Mouse (Mus musculus) CH12.LX (cell line): ENCODE data around the gene Zdhhc21. TPM values are rescaled to one million over a fixed set of nuclear protein-coding genes. Genes with fewer than 3 reads are reported as not detected.

Source experiments
- DNase-seq: peaks from one replicate; pipeline ENCODE4 v3.0.0-alpha.2; 2013; ENCODE audit errors: extremely low read depth
- H3K27ac ChIP-seq: 2 replicates; pipeline ENCODE4 v1.5.1; 2012; ENCODE audit warnings: low read depth, mild to moderate bottlenecking, control low read depth, moderate library complexity; ENCODE audit not compliant: insufficient read depth
- H3K27me3 ChIP-seq: replicated peaks from 2 replicates; pipeline ENCODE3; 2012; ENCODE audit warnings: inconsistent platforms
- H3K36me3 ChIP-seq, 2 experiments: replicated peaks in 1 of 2; 2 replicates each; pipeline versions ENCODE3 to v1.6.1; 2012; ENCODE audit warnings: inconsistent platforms in 1 of 2, low read length in 1 of 2, mild to moderate bottlenecking in 1 of 2, mixed read lengths in 1 of 2, moderate library complexity in 1 of 2; ENCODE audit not compliant: control insufficient read depth in 1 of 2, insufficient read depth in 1 of 2
- H3K4me1 ChIP-seq, 2 experiments: 2 replicates each; pipeline ENCODE4 v1.6.1; 2012; ENCODE audit warnings: inconsistent platforms in 1 of 2, moderate library complexity in 1 of 2; ENCODE audit not compliant: insufficient read depth in 2 of 2, control insufficient read depth in 1 of 2
- H3K4me2 ChIP-seq: 2 replicates; pipeline ENCODE4 v1.6.1; 2012; ENCODE audit warnings: low read depth, mild to moderate bottlenecking, control low read depth; ENCODE audit not compliant: poor library complexity, insufficient read depth, severe bottlenecking
- H3K4me3 ChIP-seq, 3 experiments: fragments of 150-350 bp in 1 of 3; sonication (generic) in 1 of 3; replicated peaks in 1 of 3; 2 replicates each; pipeline versions ENCODE3 to v1.5.1; 2011 to 2012; ENCODE audit warnings: low read depth in 2 of 3, low read length in 2 of 3, mild to moderate bottlenecking in 2 of 3, moderate library complexity in 2 of 3, control low read depth in 1 of 3, improper control_type of control experiment in 1 of 3, inconsistent platforms in 1 of 3, mixed read lengths in 1 of 3; ENCODE audit not compliant: poor library complexity in 1 of 3
- H3K79me2 ChIP-seq: replicated peaks from 2 replicates; pipeline ENCODE4 v1.6.1; 2012; ENCODE audit warnings: mild to moderate bottlenecking, moderate library complexity; ENCODE audit not compliant: control insufficient read depth, poor library complexity, insufficient read depth, severe bottlenecking; ENCODE audit errors: extremely low read depth
- H3K9ac ChIP-seq: 2 replicates; pipeline ENCODE4 v1.6.1; 2012; ENCODE audit warnings: low read depth, mild to moderate bottlenecking, control low read depth, moderate library complexity; ENCODE audit not compliant: insufficient read depth
- H3K9me3 ChIP-seq: replicated peaks from 2 replicates; pipeline ENCODE3; 2012; ENCODE audit warnings: low read length, inconsistent platforms, mixed read lengths
- CHD1 ChIP-seq: IDR thresholded peaks from 2 replicates; pipeline ENCODE4 v1.6.1; 2012; ENCODE audit warnings: low read depth, low read length, improper control_type of control experiment, inconsistent platforms
- E2F4 ChIP-seq: IDR thresholded peaks from 2 replicates; pipeline ENCODE4 v1.6.1; 2011; ENCODE audit warnings: low read depth, low read length, improper control_type of control experiment; ENCODE audit not compliant: insufficient replicate concordance
- ELF1 ChIP-seq: IDR thresholded peaks from 2 replicates; pipeline ENCODE4 v1.6.1; 2014; ENCODE audit warnings: low read depth, mild to moderate bottlenecking, inconsistent platforms, low read length, improper control_type of control experiment
- EP300 ChIP-seq: IDR thresholded peaks from 2 replicates; pipeline ENCODE4 v1.6.1; 2011; ENCODE audit warnings: low read length, improper control_type of control experiment
- GABPA ChIP-seq: IDR thresholded peaks from 2 replicates; pipeline ENCODE4 v1.6.1; 2012; ENCODE audit warnings: low read depth, low read length, improper control_type of control experiment, inconsistent platforms; ENCODE audit not compliant: insufficient replicate concordance
- IRF4 ChIP-seq: IDR thresholded peaks from 2 replicates; pipeline ENCODE4 v1.6.1; 2014; ENCODE audit warnings: low read depth, mild to moderate bottlenecking, inconsistent platforms, low read length, improper control_type of control experiment
- JUN ChIP-seq: IDR thresholded peaks from 2 replicates; pipeline ENCODE4 v1.6.1; 2011; ENCODE audit warnings: low read depth, mild to moderate bottlenecking, low read length, improper control_type of control experiment, moderate library complexity; ENCODE audit not compliant: insufficient read depth
- JUND ChIP-seq: conservative IDR thresholded peaks from 2 replicates; pipeline ENCODE4 v1.6.1; 2011; ENCODE audit warnings: low read depth, low read length, improper control_type of control experiment
- KAT2A ChIP-seq: IDR thresholded peaks from 2 replicates; pipeline ENCODE4 v1.6.1; 2012; ENCODE audit warnings: low read length, improper control_type of control experiment, inconsistent platforms; ENCODE audit not compliant: insufficient replicate concordance
- MAX ChIP-seq: IDR thresholded peaks from 2 replicates; pipeline ENCODE4 v1.6.1; 2011; ENCODE audit warnings: low read length, improper control_type of control experiment
- MAZ ChIP-seq: IDR thresholded peaks from 2 replicates; pipeline ENCODE4 v1.6.1; 2012; ENCODE audit warnings: low read depth, mild to moderate bottlenecking, inconsistent platforms, low read length, improper control_type of control experiment, moderate library complexity
- MEF2A ChIP-seq: IDR thresholded peaks from 2 replicates; pipeline ENCODE4 v1.6.1; 2014; ENCODE audit warnings: low read depth, mild to moderate bottlenecking, inconsistent platforms, low read length, improper control_type of control experiment, borderline replicate concordance
- NELFE ChIP-seq: IDR thresholded peaks from 2 replicates; pipeline ENCODE4 v1.6.1; 2011; ENCODE audit warnings: low read depth, low read length, improper control_type of control experiment
- PAX5 ChIP-seq: IDR thresholded peaks from 2 replicates; pipeline ENCODE4 v1.6.1; 2012; ENCODE audit warnings: low read length, inconsistent platforms, mixed read lengths
- POLR2AphosphoS2 ChIP-seq: IDR thresholded peaks from 2 replicates; pipeline ENCODE4 v1.6.1; 2011; ENCODE audit warnings: low read depth, low read length, improper control_type of control experiment
- RAD21 ChIP-seq: IDR thresholded peaks from 2 replicates; pipeline ENCODE4 v1.6.1; 2011; ENCODE audit warnings: low read depth, mild to moderate bottlenecking, low read length, improper control_type of control experiment, moderate library complexity
- RCOR1 ChIP-seq: conservative IDR thresholded peaks from 2 replicates; pipeline ENCODE4 v1.6.1; 2012; ENCODE audit warnings: low read depth, mild to moderate bottlenecking, inconsistent platforms, low read length, improper control_type of control experiment
- SIN3A ChIP-seq: IDR thresholded peaks from 2 replicates; pipeline ENCODE4 v1.6.1; 2012; ENCODE audit warnings: low read length, improper control_type of control experiment, inconsistent platforms
- SMC3 ChIP-seq: IDR thresholded peaks from 2 replicates; pipeline ENCODE4 v1.6.1; 2011; ENCODE audit warnings: low read depth, low read length, improper control_type of control experiment
- TBP ChIP-seq: conservative IDR thresholded peaks from 2 replicates; pipeline ENCODE4 v1.6.1; 2011; ENCODE audit warnings: low read depth, low read length, improper control_type of control experiment
- TCF12 ChIP-seq: IDR thresholded peaks from 2 replicates; pipeline ENCODE4 v1.6.1; 2014; ENCODE audit warnings: low read depth, mild to moderate bottlenecking, inconsistent platforms, low read length, improper control_type of control experiment
- UBTF ChIP-seq: IDR thresholded peaks from 2 replicates; pipeline ENCODE4 v1.6.1; 2012; ENCODE audit warnings: low read depth, mild to moderate bottlenecking, inconsistent platforms, low read length, improper control_type of control experiment, moderate library complexity
- USF1 ChIP-seq: IDR thresholded peaks from 2 replicates; pipeline ENCODE4 v1.6.1; 2014; ENCODE audit warnings: low read depth, mild to moderate bottlenecking, inconsistent platforms, low read length, improper control_type of control experiment
- ZC3H11A ChIP-seq: IDR thresholded peaks from 2 replicates; pipeline ENCODE4 v1.6.1; 2012; ENCODE audit warnings: low read depth, mild to moderate bottlenecking, inconsistent platforms, low read length, improper control_type of control experiment
- dilution Hi-C: fragments of 300-500 bp; cut with MboI; formaldehyde crosslinking; loops from 2 replicates; pipeline ENCODE4 v1.14.3; 2020; ENCODE audit warnings: low sequenced_read_pairs; ENCODE audit not compliant: extremely low pct_unique_long_range_greater_than_20kb, extremely low pct_ligation_motif_present
- in situ Hi-C: fragments of 300-500 bp; cut with MboI; formaldehyde crosslinking; loops from 3 replicates; pipeline ENCODE4 v1.14.3; 2019; ENCODE audit warnings: low sequenced_read_pairs, low pct_ligation_motif_present, low pct_unique_long_range_greater_than_20kb, mixed read lengths
- polyA plus RNA-seq: library from polyadenylated mRNA; unstranded; fragments of >175 nt; gene quantifications from 2 replicates; pipeline ENCODE4 v1.2.1, GENCODE M21; 2012; ENCODE audit warnings: low read depth; ENCODE audit not compliant: insufficient read length
- total RNA-seq, 2 experiments: library from RNA; depleted of rRNA; stranded (reverse); fragments of 300-350 nt in 1 of 2; fragments of >200 nt in 1 of 2; gene quantifications; 2 replicates each; pipeline ENCODE4 v1.2.3; 2012 to 2014

Zdhhc21 gene
- total and polyA plus RNA-seq, 3 experiments = 8.3 to 16.1 (median 14.0) TPM

DNA sequence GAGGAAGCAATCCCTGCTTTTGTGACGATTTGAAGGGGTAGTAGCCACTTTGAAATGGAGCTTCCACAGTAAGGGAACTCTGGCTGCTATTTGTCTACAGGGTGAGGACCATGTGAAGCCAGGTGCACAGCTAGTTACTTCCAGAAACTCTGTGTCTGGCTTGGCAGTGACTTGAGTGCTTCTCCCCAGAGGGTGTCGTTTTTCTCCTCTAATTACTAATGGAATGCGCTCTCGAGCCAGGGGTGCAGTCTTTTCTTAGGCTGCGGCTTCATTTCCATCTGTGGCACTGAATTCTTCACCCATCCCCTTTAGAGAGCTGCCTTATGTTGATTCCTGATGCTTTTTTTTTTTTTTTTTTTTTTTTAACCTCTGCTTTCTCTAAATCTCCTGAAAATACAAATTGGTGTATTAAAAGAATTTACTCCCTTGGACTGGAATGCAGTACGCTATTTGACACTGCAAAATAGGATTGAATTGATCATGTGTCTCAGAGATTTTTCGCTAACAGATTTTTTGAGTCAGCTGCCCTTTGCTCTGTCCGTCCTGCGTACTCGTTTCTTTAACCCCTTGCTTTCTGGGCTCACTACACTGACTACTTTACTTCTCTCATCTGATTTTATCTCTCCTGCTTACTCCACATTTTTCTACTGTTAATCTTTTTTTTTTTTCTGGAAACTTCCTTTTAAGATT, 97.2 kb downstream of the Zdhhc21 start:
- no peak for DNase-seq
- Histone ChIP-seq H3K27me3 (no peaks in the 10 kb centered on the region), H3K27ac (no peak overlapping the region), H3K9ac (no peak overlapping the region), H3K4me2 (no peak overlapping the region), H3K4me1 (no peaks in the 10 kb centered on the region), H3K79me2 (no peaks in the 10 kb centered on the region), H3K4me3 (no peak overlapping the region), H3K9me3 (no peaks in the 10 kb centered on the region), H3K36me3 (no peaks in the 10 kb centered on the region)
- dilution Hi-C loops = no loop called here
- in situ Hi-C loops = no loop called here
- TF ChIP-seq MAZ (no peak), TBP (no peak), PAX5 (no peak), MAX (no peak), IRF4 (no peak), UBTF (no peak), ZC3H11A (no peak), KAT2A (no peak), MEF2A (no peak), JUN (no peak)

DNA sequence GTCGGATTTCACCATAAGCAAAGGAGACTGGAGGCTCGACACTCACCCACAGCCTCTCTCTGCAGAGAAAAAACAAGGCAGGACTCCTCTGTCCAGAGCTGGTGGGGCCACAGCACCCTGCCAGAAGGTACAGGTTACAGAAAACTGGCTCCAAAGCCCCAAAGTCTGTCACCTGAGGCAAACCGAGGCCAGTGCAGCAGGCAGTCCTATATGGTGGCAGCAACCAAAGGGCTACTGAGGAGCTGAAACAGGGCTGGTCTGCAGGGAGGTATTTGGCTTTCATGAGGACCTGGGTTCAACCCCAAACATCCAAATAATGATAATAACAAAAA, 103.5 kb downstream of the Zdhhc21 start:
- H3K4me2 ChIP-seq = no peak overlapping the region
- peaks cover 9 to 22% of the 10 kb centered on the region in 2 experiments for H3K4me1 ChIP-seq
- dilution Hi-C loops = no loop called here
- in situ Hi-C loops = no loop called here
- no peak for TF ChIP-seq GABPA
- no peak for TF ChIP-seq POLR2AphosphoS2
- TF ChIP-seq MAZ = no peak
- TF ChIP-seq EP300 = no peak
- no peak for TF ChIP-seq NELFE
- no peak for TF ChIP-seq RAD21
- no peak for TF ChIP-seq USF1
- no peak for TF ChIP-seq JUND
- TF ChIP-seq PAX5 = no peak
- TF ChIP-seq TCF12 = no peak
- TF ChIP-seq TBP = no peak
- TF ChIP-seq KAT2A = no peak
- no peak for TF ChIP-seq RCOR1
- no peak for TF ChIP-seq SIN3A
- no peak for TF ChIP-seq CHD1
- TF ChIP-seq UBTF = no peak
- no peak for TF ChIP-seq SMC3
- TF ChIP-seq E2F4 = no peak
- TF ChIP-seq ELF1 = no peak
- no peaks in the 10 kb centered on the region for H3K36me3 ChIP-seq
- no peaks in the 10 kb centered on the region for H3K9me3 ChIP-seq
- no peak overlapping the region for H3K9ac ChIP-seq
- H3K27ac ChIP-seq = no peak overlapping the region
- H3K4me3 ChIP-seq = no peak overlapping the region
- no peak for DNase-seq
- H3K27me3 ChIP-seq = no peaks in the 10 kb centered on the region
- no peaks in the 10 kb centered on the region for H3K79me2 ChIP-seq
